Mouse (Mus musculus): Measurements from ENCODE around the gene Pwwp2b.
A peak's percentile ranks its signal among the peaks of the same experiment; 100 is the strongest.

The Pwwp2b gene

GRCm38 (mm10) chr7:139247881-139248614 lies at the start of gene Pwwp2b:
Pwwp2b (plus strand) TSS chr7:139248482.
- peak; percentile 87 for DNase-seq

GRCm38 (mm10) chr7:139200108-139200507 lies 48.2 kb upstream of the Pwwp2b start:
- DNase-seq: peak; percentile 77

GRCm38 (mm10) chr7:139201209-139201608 lies 47.1 kb upstream of the Pwwp2b start:
- no peak for DNase-seq

GRCm38 (mm10) chr7:139208023-139208772 lies 40.1 kb upstream of the Pwwp2b start:
- DNase-seq: peak; percentile 55

- DNase-seq: no peak
Observed at GRCm38 (mm10) chr7:139208773-139209095, 39.5 kb upstream of the Pwwp2b start.

- no peak for DNase-seq
Observed at GRCm38 (mm10) chr7:139211761-139212160, 36.5 kb upstream of the Pwwp2b start.

GRCm38 (mm10) chr7:139212754-139213745 lies 35.2 kb upstream of the Pwwp2b start, which contains the start of the genes Lrrc27 and Stk32c:
Lrrc27 (plus strand) TSS chr7:139212988.
Stk32c (minus strand) TSS chr7:139213307.
- DNase-seq: peak; percentile 99

GRCm38 (mm10) chr7:139213751-139214150 lies 34.5 kb upstream of the Pwwp2b start:
- DNase-seq: no peak

- no peak for DNase-seq
Observed at GRCm38 (mm10) chr7:139214160-139214559, 34.1 kb upstream of the Pwwp2b start.

- no peak for DNase-seq
Observed at GRCm38 (mm10) chr7:139214596-139215340, 33.5 kb upstream of the Pwwp2b start.

GRCm38 (mm10) chr7:139215516-139215915 lies 32.8 kb upstream of the Pwwp2b start:
- no peak for DNase-seq

- no peak for DNase-seq
Observed at GRCm38 (mm10) chr7:139215946-139216345, 32.3 kb upstream of the Pwwp2b start.

GRCm38 (mm10) chr7:139216464-139216863 lies 31.8 kb upstream of the Pwwp2b start:
- no peak for DNase-seq

GRCm38 (mm10) chr7:139217046-139217445 lies 31.2 kb upstream of the Pwwp2b start:
- no peak for DNase-seq

GRCm38 (mm10) chr7:139218641-139219415 lies 29.5 kb upstream of the Pwwp2b start:
- peak; percentile 59 for DNase-seq

GRCm38 (mm10) chr7:139219486-139219885 lies 28.8 kb upstream of the Pwwp2b start:
- no peak for DNase-seq

- DNase-seq: peak; percentile 74
Observed at GRCm38 (mm10) chr7:139220303-139220702, 28.0 kb upstream of the Pwwp2b start.

- no peak for DNase-seq
Observed at GRCm38 (mm10) chr7:139221072-139221471, 27.2 kb upstream of the Pwwp2b start.

GRCm38 (mm10) chr7:139221856-139222255 lies 26.4 kb upstream of the Pwwp2b start:
- no peak for DNase-seq

GRCm38 (mm10) chr7:139222341-139222740 lies 25.9 kb upstream of the Pwwp2b start:
- no peak for DNase-seq

- DNase-seq: no peak
Observed at GRCm38 (mm10) chr7:139224070-139224469, 24.2 kb upstream of the Pwwp2b start.
